Mouse (Mus musculus) Patski (cell line): Measurements from ENCODE around the gene Whamm. TPM values are rescaled to one million over a fixed set of nuclear protein-coding genes. Genes with fewer than 3 reads are reported as not detected.

Experiments used
- ATAC-seq: fragments of 100-300 bp; one replicate; pipeline ENCODE4 v1.8.0; 2021
- CTCF ChIA-PET: fragments of 350-600 bp; sonication (Branson Sonifier 250); formaldehyde crosslinking; loops from one replicate; lab custom pipeline; 2022; ENCODE audit warnings: inconsistent platforms; lab: Charles Lee
- POLR2A ChIA-PET: fragments of 350-600 bp; sonication (Branson Sonifier 250); formaldehyde crosslinking; loops from one replicate; lab custom pipeline; 2022; ENCODE audit warnings: antibody characterized with exemption, inconsistent platforms; lab: Charles Lee
- DNase-seq: peaks from one replicate; pipeline ENCODE4 v3.0.0-alpha.2; 2011; ENCODE audit warnings: low read depth, low spot score
- H3K27me3 ChIP-seq: fragments of 371-371 bp; one replicate; pipeline ENCODE4 v1.5.1; 2021
- CTCF ChIP-seq: fragments of 100-300 bp; IDR thresholded peaks from one replicate; pipeline ENCODE4 v1.5.1; 2021
- in situ Hi-C: fragments of 300-500 bp; cut with MboI; formaldehyde crosslinking; loops from 3 replicates; pipeline ENCODE4 v1.11.1; 2018; ENCODE audit warnings: low pct_unique_long_range_greater_than_20kb, mixed read lengths
- polyA plus RNA-seq: library from polyadenylated mRNA; unstranded; gene quantifications from one replicate; pipeline ENCODE4 v1.2.3, GENCODE M21; 2021

The Whamm gene
- polyA plus RNA-seq, 1 experiment from 2014 or later = 16.2 TPM

DNA sequence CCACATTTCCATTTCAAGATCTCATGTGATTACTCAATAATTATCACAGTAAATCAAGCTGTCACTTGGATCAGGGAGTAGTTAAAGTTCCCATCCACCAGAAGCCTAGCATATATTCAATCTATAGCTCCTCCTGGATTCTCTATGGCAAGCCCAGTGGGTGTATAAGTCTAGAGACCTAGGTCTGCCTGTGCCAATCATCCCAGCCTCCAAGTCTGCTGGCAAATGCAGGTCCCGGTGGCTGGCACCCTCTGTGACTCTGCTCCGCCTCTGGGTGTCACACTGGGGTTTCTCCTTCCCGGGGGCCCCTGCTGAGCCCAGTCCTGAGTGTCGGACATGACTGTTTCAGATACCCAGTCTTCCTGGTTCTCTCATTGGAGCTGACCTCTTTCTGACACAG is 51.7 kb downstream of the Whamm start:
- ChIA-PET POLR2A (no interaction called here), CTCF (no interaction called here)
- peaks cover 3% of the 10 kb centered on the region for H3K27me3 ChIP-seq
- no peak for DNase-seq
- no peak for ATAC-seq
- no peak for TF ChIP-seq CTCF
- in situ Hi-C loops = no loop called here

DNA sequence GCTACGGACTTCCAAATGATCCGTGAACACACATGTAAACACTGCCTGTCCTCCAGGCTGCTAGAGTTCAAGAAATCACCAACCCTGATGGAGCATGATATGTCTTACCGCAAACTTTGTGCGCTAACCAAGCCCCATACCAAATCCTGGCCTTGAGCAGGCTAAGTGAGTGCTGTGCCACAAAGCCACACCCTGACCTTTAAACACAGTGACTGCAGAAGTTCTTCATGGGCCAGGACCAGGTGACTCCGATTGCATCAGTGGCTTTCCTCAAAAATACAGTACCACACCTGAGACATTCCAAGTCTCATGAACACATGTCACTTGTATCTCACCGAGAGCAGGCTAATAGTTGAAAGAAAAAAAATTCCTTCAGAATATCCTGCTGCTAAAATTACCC is 52.7 kb downstream of the Whamm start:
- ChIA-PET CTCF (no interaction called here), POLR2A (no interaction called here)
- H3K27me3 ChIP-seq = peaks cover 3% of the 10 kb centered on the region
- in situ Hi-C loops = no loop called here
- DNase-seq (no peak), ATAC-seq (no peak)
- TF ChIP-seq CTCF = no peak

DNA sequence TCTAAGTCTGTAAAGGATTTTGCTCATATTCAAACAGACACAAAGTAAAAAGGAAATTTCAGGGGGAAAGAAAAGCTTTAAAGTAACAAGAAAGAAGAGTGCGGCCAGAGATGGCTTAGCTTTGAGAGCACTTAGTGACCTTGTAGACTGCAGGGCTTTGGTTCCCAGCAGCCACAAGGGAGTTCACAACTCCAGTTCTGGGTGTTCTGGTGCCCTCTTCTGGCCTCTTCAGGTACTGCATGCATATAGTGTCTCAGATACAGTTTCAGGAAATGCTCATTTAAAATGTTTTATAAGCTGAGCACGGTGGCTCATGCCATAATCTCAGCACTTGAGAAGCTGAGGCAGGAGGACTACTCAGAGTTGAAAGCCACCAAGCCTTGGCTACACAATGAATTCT is 55.4 kb downstream of the Whamm start:
- no peaks in the 10 kb centered on the region for H3K27me3 ChIP-seq
- peak; percentile 76 for TF ChIP-seq CTCF
- no peak for DNase-seq
- in situ Hi-C loops = no loop called here
- CTCF ChIA-PET = interaction anchor here (0.7 to 1.0 kb wide), 2 partner anchors 14 to 53 kb away, joined by 3 read pairs; no protein-coding TSS in a partner anchor
- no peak for ATAC-seq
- POLR2A ChIA-PET = no interaction called here

DNA sequence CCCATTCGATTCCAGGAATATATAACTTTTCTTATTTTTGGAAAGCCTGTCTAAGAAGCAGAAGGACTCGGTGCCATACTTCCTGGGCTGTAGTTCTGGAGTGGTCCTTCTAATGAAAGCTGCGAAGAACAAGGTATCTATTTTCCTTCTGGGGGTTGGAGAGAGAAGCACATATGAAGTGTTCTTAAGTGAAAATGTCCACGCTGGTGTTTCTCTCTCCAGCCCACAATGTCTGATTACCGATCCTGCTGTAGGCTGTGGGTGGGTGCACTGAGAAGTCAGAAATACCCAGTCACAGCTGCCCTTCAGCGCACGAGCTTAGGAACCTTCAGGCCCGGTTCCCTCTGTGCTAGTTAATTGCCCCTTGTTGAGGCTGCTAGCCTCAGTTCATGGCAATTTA is 60.2 kb downstream of the Whamm start:
- no peaks in the 10 kb centered on the region for H3K27me3 ChIP-seq
- in situ Hi-C loops = no loop called here
- TF ChIP-seq CTCF = no peak
- ATAC-seq = no peak
- POLR2A ChIA-PET = no interaction called here
- CTCF ChIA-PET = no interaction called here
- DNase-seq = no peak

DNA sequence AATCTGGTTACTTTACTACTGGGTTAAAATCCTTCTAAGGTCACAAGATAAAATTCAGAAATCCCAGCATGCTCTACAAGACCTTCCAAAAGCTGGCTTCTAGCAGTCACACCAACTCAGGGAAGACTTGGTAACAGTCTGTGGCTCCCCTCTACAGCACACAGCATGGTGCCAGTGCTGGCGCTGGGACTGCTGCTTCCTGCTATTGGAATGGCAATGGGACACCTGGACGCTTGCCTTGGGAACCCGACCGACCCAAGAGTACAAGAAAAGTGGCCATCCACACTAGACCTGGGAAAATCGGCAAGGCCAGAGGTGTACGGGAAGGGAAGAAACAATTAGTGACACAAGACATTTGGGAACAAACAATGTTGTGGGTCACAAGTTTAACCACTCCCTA is 61.5 kb downstream of the Whamm start:
- CTCF ChIA-PET = no interaction called here
- DNase-seq = no peak
- TF ChIP-seq CTCF = no peak
- no peak for ATAC-seq
- POLR2A ChIA-PET = no interaction called here
- no peaks in the 10 kb centered on the region for H3K27me3 ChIP-seq
- in situ Hi-C loops = no loop called here

DNA sequence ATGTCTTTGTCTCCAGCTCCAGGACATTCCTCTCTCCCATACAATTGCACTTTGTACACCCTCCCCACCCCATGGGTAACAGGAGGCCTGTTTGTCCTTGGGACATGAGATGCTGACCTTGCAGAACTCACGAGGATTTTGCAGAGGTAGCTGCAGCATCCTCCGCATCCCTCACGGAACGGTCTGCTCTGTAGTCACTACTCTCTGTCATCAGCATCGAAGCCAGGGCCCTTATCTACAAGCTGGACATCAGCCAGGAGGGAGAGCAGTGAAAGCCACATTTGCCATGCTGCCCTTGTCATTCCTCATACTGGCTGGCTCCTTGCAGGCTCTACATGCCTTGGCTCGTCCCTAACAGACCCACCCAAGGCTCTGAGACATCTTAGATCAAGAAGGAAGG is 70.0 kb downstream of the Whamm start:
- H3K27me3 ChIP-seq = peaks cover 10% of the 10 kb centered on the region
- ATAC-seq = no peak
- no peak for DNase-seq
- in situ Hi-C loops = no loop called here
- no peak for TF ChIP-seq CTCF
- ChIA-PET CTCF (no interaction called here), POLR2A (no interaction called here)

DNA sequence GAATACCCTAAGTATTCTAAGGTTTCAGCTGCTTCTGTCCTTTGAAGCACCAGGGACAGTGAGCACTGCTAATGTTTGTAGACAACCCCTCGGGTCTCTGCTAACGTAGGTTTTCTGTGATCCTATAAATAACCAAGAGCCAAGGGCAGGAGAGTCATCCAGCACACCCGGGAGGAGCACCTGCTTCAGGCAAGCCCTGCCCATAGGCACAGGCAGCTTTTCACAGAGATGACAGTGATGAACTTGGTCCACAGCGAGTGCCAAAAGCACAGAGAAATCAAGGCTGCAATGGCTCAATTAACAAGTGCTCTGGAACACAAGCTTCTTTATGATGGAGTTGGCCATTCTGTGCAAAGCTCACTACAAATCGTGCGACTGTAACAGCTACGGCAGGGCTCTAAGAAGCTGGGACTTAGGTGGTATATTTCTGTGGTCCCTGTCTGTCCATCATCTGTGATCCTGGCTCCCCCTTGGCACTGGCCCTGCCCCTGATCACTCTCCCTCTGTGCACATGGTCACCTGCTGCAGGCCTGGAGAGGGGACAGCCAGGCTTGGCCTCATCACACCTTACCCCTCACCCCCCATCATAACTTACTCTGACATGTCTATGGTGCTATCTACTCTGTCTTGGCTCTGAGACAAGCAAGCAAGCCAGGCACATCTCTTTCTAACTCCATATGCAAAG is 73.6 kb downstream of the Whamm start:
- in situ Hi-C loops = no loop called here
- peaks cover 15% of the 10 kb centered on the region for H3K27me3 ChIP-seq
- ChIA-PET CTCF (no interaction called here), POLR2A (interaction anchor here (0.6 kb wide), 1 partner anchor 8 kb away, joined by 3 read pairs; no protein-coding TSS in a partner anchor)
- TF ChIP-seq CTCF = no peak
- no peak for ATAC-seq
- DNase-seq = no peak

Other genes with a start within 250 kb of the Whamm start
- 1,237 TPM for gene Rps17, start 226.0 kb upstream of the Whamm start, polyA plus RNA-seq
- 9.5 TPM for gene Cpeb1, start 115.8 kb upstream of the Whamm start, polyA plus RNA-seq
- gene Ap3b2, start 77.3 kb upstream of the Whamm start, polyA plus RNA-seq = 0.03 TPM
- gene BC048679, start 73.0 kb upstream of the Whamm start, polyA plus RNA-seq = not detected
- gene Fsd2, start 4.3 kb upstream of the Whamm start, polyA plus RNA-seq = not detected
- gene Homer2, start 136.3 kb downstream of the Whamm start, polyA plus RNA-seq = 5.5 TPM
- gene Ramac, start 191.7 kb downstream of the Whamm start, polyA plus RNA-seq = 19.4 TPM
- gene 3110040N11Rik, start 218.2 kb downstream of the Whamm start, polyA plus RNA-seq = 80.7 TPM